Mouse (Mus musculus) erythroblast, embryonic 14.5 days (primary cell): ENCODE data around the gene Pdzrn3. TPM values are rescaled to one million over a fixed set of nuclear protein-coding genes. Genes with fewer than 3 reads are reported as not detected.

Experiments
- H3K27me3 ChIP-seq: 2 replicates; pipeline ENCODE4 v1.6.1; 2012; ENCODE audit warnings: inconsistent platforms; ENCODE audit not compliant: control insufficient read depth
- H3K36me3 ChIP-seq: 2 replicates; pipeline ENCODE4 v1.6.1; 2012; ENCODE audit warnings: mild to moderate bottlenecking, inconsistent platforms; ENCODE audit not compliant: control insufficient read depth
- H3K4me1 ChIP-seq: 2 replicates; pipeline ENCODE4 v1.6.1; 2012; ENCODE audit warnings: inconsistent platforms; ENCODE audit not compliant: control insufficient read depth
- H3K4me3 ChIP-seq: replicated peaks from 2 replicates; pipeline ENCODE3; 2012; ENCODE audit warnings: moderate library complexity, mild to moderate bottlenecking, inconsistent platforms
- H3K9me3 ChIP-seq: 2 replicates; pipeline ENCODE4 v1.6.1; 2012; ENCODE audit warnings: low read length, inconsistent platforms, mixed read lengths; ENCODE audit not compliant: control insufficient read depth
- GATA1 ChIP-seq: IDR thresholded peaks from 2 replicates; pipeline ENCODE4 v1.6.1; 2012; ENCODE audit warnings: low read length, inconsistent platforms, mixed read lengths
- TAL1 ChIP-seq: IDR thresholded peaks from 3 replicates; pipeline ENCODE4 v1.6.1; 2012; ENCODE audit warnings: low read length, inconsistent platforms, mixed read lengths
- polyA plus RNA-seq: library from polyadenylated mRNA; stranded (reverse); fragments of >175 nt; gene quantifications from 2 replicates; pipeline ENCODE4 v1.2.3, GENCODE M21; 2012

Pdzrn3 gene
- polyA plus RNA-seq, 1 experiment, result not detected

DNA sequence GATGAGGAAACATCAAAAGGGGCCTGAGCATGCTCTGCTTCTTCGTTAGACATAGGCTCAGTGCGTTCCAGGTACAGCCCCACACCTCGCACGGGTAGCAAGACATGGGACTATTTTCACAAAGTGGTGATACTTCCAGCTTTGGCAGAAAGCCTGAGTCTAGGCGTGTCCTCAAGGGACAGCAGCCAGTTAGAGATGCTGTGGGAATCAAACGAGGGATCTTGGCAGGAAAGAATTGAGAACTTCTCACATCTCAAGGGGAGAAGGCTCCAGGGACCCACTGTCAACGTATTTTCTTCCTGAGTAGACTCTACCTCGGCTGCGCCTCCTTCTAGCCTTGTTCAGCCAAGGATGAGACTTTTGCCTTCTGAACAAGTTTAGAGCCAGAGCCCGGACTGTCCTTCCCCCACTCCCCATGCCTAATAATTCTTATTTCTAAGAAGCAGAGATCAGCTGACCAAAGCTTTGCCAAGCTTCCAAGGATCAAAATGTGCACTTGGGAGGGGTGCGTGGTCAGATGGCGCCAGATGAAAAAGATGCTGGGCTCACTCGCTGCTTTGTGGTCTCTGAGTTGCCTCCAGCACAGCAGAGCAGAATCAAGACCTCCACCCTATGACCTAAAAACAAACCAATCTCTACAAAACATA, 99.3 kb downstream of the Pdzrn3 start:
- Histone ChIP-seq H3K27me3 (no peaks in the 10 kb centered on the region), H3K4me1 (peaks cover 14% of the 10 kb centered on the region), H3K36me3 (no peaks in the 10 kb centered on the region), H3K4me3 (no peak overlapping the region), H3K9me3 (no peaks in the 10 kb centered on the region)
- TF ChIP-seq TAL1 (no peak), GATA1 (no peak)

- no peaks in the 10 kb centered on the region for H3K36me3 ChIP-seq
- TF ChIP-seq TAL1, result no peak
- no peak for TF ChIP-seq GATA1
- no peak overlapping the region for H3K4me3 ChIP-seq
- H3K27me3 ChIP-seq, result no peaks in the 10 kb centered on the region
- no peaks in the 10 kb centered on the region for H3K9me3 ChIP-seq
- peaks cover 36% of the 10 kb centered on the region for H3K4me1 ChIP-seq
Observed at GRCm38 (mm10) chr6:101276261-101276660, 101.4 kb downstream of the Pdzrn3 start.

DNA sequence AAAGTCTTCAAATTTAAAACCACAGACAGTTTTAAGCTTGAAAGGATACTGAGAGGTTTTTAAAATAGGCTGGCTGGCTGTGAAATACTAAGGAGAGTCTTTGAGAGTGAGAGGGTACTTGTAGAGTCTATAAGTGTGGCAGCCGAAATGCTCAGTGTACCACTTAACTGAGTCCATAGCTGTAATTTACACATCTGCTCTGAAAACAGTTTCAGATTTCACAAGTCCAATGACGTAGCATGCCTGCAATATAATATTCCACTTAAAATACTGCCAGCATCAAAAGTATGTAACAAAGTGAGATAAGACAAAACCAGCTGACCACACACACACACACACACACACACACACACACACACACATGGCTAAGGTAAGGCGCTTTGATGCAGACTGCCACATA, 101.9 kb downstream of the Pdzrn3 start:
- H3K27me3 ChIP-seq, result no peaks in the 10 kb centered on the region
- TF ChIP-seq TAL1 (no peak), GATA1 (no peak)
- no peaks in the 10 kb centered on the region for H3K9me3 ChIP-seq

DNA sequence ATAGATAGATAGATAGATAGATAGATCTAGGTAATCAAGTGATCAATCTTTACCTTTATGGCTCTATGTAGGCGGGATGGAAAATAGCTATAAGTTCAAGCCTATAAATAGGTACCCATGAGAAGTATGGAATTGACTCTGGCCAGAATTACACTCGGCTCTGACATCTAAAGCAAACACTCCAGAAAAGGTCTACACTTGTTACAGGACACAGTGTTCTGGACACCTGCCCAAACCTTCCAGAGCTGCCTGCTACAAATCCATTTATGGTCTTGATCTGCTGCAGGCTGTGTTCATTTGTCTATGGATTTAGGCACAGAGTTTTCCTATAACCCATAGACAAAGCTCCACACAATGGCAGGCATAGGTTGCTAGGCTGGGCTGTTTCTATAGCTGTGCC, 102.9 kb downstream of the Pdzrn3 start:
- Histone ChIP-seq H3K9me3 (no peaks in the 10 kb centered on the region), H3K4me3 (no peak overlapping the region), H3K27me3 (no peaks in the 10 kb centered on the region), H3K4me1 (peaks cover 50% of the 10 kb centered on the region), H3K36me3 (no peaks in the 10 kb centered on the region)
- no peak for TF ChIP-seq GATA1
- no peak for TF ChIP-seq TAL1

More for the DNA sequence above, 101.9 kb downstream of the Pdzrn3 start:
- Histone ChIP-seq H3K4me1 (peaks cover 40% of the 10 kb centered on the region), H3K4me3 (no peak overlapping the region), H3K36me3 (no peaks in the 10 kb centered on the region)

GRCm38 (mm10) chr6:101272256-101272655, 105.4 kb downstream of the Pdzrn3 start:
- Histone ChIP-seq H3K27me3 (no peaks in the 10 kb centered on the region), H3K9me3 (no peaks in the 10 kb centered on the region), H3K36me3 (no peaks in the 10 kb centered on the region), H3K4me3 (peak overlapping the region; percentile 51), H3K4me1 (peaks cover 48% of the 10 kb centered on the region)
- TF ChIP-seq GATA1 (no peak), TAL1 (no peak)

DNA sequence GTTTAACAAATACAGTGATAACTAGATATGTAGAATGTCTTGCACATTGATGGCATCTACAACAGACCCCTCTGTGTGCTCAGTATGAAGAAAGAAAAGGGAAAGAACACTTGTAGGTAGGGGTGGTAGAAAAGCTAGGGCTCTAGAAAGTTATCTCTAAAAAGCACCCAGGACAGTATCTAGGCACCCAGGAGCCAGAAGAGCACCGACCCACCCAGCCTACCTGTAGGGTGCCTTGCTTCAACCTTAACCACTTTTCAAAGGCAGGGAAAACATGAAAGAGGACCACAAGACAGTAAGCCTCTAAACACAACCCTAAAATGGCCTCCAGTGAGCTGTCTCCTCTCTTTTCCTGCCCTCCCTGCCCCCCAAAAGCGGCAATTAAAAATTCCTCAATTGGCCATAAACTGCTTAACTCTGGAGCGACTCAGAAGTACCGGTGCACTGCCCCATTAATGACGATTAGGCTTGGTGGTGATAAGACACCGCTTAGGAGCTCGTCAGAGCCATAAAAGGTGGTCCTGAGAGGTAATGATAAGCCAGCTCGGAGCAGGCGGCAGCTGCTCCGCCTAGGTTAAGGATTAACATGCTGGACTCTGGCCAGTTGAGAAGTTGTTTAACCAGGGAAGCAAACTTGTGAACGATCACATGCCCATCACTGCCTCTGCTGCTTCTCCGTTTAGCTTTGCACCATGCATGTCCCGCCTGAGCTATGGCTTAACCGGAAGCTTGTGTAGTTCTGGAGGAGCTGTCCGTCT, 106.1 kb downstream of the Pdzrn3 start:
- TF ChIP-seq TAL1 (peak; percentile 56), GATA1 (peak; percentile 18; the same call in 1 of the 2 replicates)
- peaks cover 48% of the 10 kb centered on the region for H3K4me1 ChIP-seq
- no peaks in the 10 kb centered on the region for H3K36me3 ChIP-seq
- peak overlapping the region; percentile 51 for H3K4me3 ChIP-seq
- H3K9me3 ChIP-seq, result no peaks in the 10 kb centered on the region
- H3K27me3 ChIP-seq, result no peaks in the 10 kb centered on the region

GRCm38 (mm10) chr6:101270095-101270826, 107.4 kb downstream of the Pdzrn3 start:
- TF ChIP-seq GATA1 (no peak), TAL1 (no peak)
- Histone ChIP-seq H3K27me3 (no peaks in the 10 kb centered on the region), H3K9me3 (no peaks in the 10 kb centered on the region), H3K4me3 (no peak overlapping the region), H3K36me3 (no peaks in the 10 kb centered on the region), H3K4me1 (peaks cover 48% of the 10 kb centered on the region)

DNA sequence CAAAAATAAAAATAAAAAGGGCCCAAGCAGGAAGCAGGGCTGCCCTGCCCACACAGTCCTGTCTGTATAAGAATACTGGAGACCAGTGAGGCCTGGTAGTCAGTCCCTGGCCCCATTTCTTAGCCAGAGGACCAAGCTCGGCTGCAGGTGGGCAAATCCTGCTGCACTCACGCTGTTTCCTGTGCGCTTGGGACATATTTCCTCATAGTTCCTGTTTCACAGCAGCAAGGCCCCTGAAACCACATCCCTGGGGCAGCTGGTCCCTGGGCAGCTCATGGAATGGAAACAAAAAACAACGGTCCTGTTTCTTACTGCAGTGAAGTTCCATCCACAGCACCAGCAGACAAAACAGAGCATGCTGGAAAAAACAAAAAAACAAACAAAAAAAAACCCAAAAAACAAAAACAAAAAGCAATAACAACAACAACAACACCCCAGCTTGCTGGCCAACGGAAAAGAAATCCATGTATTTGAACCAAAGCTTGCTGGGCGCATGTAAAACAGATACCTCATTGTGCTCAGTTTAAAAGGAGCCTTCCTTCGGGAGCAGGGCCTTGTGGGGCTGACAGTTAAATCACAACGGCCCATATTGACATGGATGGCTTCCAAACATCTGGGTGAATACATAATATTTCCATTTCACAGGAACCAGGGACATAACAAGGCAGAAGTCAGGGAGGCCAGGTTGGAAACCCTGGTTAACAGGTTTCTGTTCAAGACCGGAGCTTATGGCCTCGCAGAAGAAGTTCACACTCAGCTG, 108.2 kb downstream of the Pdzrn3 start:
- Histone ChIP-seq H3K36me3 (no peaks in the 10 kb centered on the region), H3K27me3 (no peaks in the 10 kb centered on the region), H3K9me3 (no peaks in the 10 kb centered on the region), H3K4me3 (no peak overlapping the region), H3K4me1 (peaks cover 44% of the 10 kb centered on the region)
- TF ChIP-seq GATA1, result no peak
- no peak for TF ChIP-seq TAL1
